Mouse (Mus musculus) MEL (cell line): ENCODE measurements around the gene Arih2.

ENCODE experiments used
- BHLHE40 ChIP-seq: IDR thresholded peaks from 2 replicates; pipeline ENCODE4 v1.6.1; 2012; ENCODE audit warnings: low read depth, mild to moderate bottlenecking, inconsistent platforms, low read length, improper control_type of control experiment, borderline replicate concordance
- CHD2 ChIP-seq: IDR thresholded peaks from 2 replicates; pipeline ENCODE4 v1.6.1; 2011; ENCODE audit warnings: low read length, improper control_type of control experiment
- CTCF ChIP-seq, 3 experiments: IDR thresholded peaks in 2 of 3; conservative IDR thresholded peaks in 1 of 3; 2 replicates each; pipeline ENCODE4 v1.5.1; 2011 to 2012; ENCODE audit warnings: low read length in 3 of 3, low read depth in 2 of 3, mild to moderate bottlenecking in 2 of 3, improper control_type of control experiment in 1 of 3, inconsistent platforms in 1 of 3, mixed read lengths in 1 of 3, moderate library complexity in 1 of 3; ENCODE audit not compliant: control insufficient read depth in 1 of 3, insufficient read depth in 1 of 3, poor library complexity in 1 of 3, severe bottlenecking in 1 of 3
- MAX ChIP-seq: IDR thresholded peaks from 2 replicates; pipeline ENCODE4 v1.6.1; 2011; ENCODE audit warnings: low read length, improper control_type of control experiment
- NELFE ChIP-seq: IDR thresholded peaks from 2 replicates; pipeline ENCODE4 v1.6.1; 2011; ENCODE audit warnings: low read depth, low read length, improper control_type of control experiment
- POLR2A ChIP-seq, 2 experiments: IDR thresholded peaks; 2 replicates each; pipeline ENCODE4 v1.6.1; 2011 to 2012; ENCODE audit warnings: low read length in 2 of 2, mild to moderate bottlenecking in 2 of 2, control low read depth in 1 of 2, improper control_type of control experiment in 1 of 2, low read depth in 1 of 2, moderate library complexity in 1 of 2; ENCODE audit not compliant: control insufficient read depth in 1 of 2, insufficient read depth in 1 of 2, poor library complexity in 1 of 2
- RCOR1 ChIP-seq: IDR thresholded peaks from 2 replicates; pipeline ENCODE4 v1.6.1; 2012; ENCODE audit warnings: low read depth, mild to moderate bottlenecking, inconsistent platforms, low read length, improper control_type of control experiment
- ZMIZ1 ChIP-seq: IDR thresholded peaks from 2 replicates; pipeline ENCODE4 v1.6.1; 2012; ENCODE audit warnings: low read depth, mild to moderate bottlenecking, inconsistent platforms, low read length, improper control_type of control experiment, moderate library complexity
- ZNF384 ChIP-seq: IDR thresholded peaks from 2 replicates; pipeline ENCODE4 v1.6.1; 2012; ENCODE audit warnings: low read depth, mild to moderate bottlenecking, inconsistent platforms, low read length, improper control_type of control experiment

GRCm38 (mm10) chr9:108669875-108670274 is 20.7 kb upstream of the Arih2 start:
- TF ChIP-seq POLR2A (IDR thresholded peaks at IDR 0.05; ENCODE audit: control insufficient read depth in 1 of 2, insufficient read depth in 1 of 2, low read depth in 1 of 2, low read length in 2 of 2, poor library complexity in 1 of 2): no peak
- no peak for TF ChIP-seq CTCF (IDR thresholded peaks at IDR 0.05 in 2 of 3, conservative IDR thresholded peaks at IDR 0.05 in 1 of 3; ENCODE audit: control insufficient read depth in 1 of 3, insufficient read depth in 1 of 3, low read depth in 2 of 3, low read length in 3 of 3, poor library complexity in 1 of 3, severe bottlenecking in 1 of 3)
- no peak for TF ChIP-seq RCOR1
- TF ChIP-seq MAX: no peak
- TF ChIP-seq ZNF384: no peak
- TF ChIP-seq BHLHE40: no peak
- no peak for TF ChIP-seq CHD2
- TF ChIP-seq NELFE: no peak
- TF ChIP-seq ZMIZ1: no peak
